Mouse (Mus musculus) left cerebral cortex, adult 11 months (tissue): ENCODE data around the gene Hacd3.

Experiments used
- DNase-seq: peaks from one replicate; pipeline ENCODE4 v3.0.0; 2022; ENCODE audit warnings: low spot score

Gene Hacd3

DNA sequence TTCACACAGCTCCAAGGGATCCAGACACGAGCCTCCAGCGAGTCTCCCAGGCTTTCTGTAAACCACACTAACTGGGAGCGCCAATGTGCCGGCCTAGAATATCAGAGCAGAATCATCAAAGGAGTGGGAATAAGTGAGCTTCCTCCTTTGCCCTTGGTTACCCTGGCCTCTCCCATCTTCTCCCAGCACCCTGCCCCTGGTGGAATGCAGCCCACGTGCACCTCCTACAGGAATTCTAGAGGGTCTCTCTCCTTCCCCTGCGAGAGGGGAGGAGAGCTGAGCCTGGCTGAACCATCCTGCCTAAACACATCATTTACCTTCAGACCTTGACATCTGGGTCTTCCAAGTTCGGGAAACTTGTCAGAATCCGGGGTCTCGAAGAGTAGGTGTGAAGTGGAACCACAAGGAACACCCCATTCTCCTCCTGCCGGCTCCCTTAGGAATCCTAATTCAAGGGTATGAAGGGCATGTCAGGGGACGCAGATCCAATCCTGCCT lies 70.3 kb downstream of the Hacd3 start, which contains the start of gene Slc24a1:
TSS of gene Slc24a1 (minus strand) at position 447 of the 497 bp plus-strand sequence.
- DNase-seq = no peak

DNA sequence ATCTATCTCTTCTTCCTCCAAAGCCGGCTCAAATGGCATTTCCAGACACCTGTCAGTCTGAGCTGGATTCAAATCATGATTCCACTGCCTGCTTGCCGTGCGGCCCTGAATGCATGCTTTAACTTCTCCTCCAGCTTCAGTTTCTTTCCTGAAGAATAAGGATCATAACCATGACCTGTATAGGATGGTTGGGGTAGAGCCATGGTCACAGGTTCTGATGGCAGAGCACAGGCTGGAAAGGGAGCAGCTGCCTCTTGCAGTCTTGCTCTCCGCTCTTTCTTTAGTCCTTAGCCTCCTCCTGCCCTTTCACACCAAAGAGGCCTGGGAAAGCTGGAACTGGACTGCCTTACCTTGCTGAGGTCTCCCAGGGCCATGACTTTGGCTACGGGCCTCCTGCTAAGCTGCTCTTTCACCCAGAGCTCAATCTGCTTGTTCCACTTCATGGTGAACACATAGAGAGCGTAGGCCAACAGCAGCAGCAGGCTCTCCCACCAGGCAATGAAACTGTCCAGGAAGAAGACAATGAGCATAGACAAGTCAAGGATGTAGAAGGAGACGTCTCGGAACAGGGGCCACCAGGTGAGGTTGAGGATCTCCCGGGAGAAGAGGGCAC lies 73.9 kb downstream of the Hacd3 start:
- no peak for DNase-seq

DNA sequence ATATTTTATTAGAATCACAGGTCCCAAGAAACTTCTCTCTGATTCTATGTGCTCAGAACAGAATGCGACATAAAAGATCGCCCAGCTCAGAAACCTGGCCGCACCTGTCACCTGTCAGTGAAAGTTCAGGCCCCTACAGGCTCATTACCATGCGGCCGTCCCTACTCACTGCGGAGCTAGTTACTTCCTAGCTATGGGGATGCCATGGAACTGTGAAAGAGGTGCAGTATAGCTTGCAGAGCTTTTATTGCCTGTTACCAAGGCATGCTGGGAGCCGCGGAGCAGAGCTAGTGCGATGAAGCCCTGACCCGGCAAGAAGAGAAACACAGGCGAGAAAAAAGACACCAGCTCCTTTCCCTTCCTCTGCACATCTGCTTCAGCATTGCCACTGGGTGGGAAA lies 77.5 kb downstream of the Hacd3 start:
- DNase-seq = no peak

DNA sequence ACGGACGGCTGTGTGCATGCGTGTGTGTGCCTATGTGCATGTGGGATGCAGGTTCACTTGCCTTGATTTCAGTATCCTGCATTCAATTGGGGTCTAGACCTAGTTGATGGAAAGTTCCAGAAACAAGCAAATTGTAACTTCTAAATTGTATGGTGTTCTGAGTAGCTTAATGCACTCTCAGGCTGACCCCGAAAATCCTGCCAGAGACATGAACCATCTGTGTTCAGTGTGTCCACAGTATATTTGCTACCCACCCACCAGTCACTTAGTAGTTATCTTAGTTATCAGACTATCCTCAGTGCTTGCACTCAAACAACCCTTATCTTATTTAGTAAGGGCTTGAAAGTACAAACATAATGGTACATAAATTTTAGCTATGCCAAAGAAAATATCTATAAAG lies 79.8 kb downstream of the Hacd3 start:
- no peak for DNase-seq

DNA sequence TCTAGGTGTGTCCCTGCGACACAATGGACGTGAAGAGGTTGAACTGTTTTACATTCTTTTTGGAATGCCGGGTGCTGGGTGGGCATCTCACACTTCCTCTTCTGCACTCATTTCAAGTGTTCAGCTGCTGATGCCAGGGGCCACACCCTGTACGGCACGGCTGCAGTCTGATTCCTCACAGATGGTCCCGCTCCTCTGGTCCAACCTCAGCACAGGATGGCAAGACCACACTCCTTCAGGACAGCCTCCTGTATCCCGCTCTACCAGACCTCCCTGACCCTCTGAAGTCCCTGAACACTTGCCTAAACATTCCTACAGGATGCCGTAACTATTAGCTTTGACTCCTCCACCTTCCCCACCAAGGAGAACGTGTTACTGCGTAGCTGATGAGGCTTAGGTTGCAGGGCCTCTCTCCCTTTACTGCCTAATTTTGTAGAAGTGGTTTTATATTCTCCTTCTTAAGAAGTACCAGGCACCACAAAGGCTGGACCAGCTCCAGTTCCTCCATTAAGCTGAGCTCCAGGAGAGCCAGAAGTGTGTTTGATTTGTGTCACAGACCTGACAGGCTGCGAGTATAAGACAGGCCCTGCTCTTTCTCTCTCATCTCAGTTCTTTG lies 80.7 kb downstream of the Hacd3 start:
- DNase-seq = no peak

DNA sequence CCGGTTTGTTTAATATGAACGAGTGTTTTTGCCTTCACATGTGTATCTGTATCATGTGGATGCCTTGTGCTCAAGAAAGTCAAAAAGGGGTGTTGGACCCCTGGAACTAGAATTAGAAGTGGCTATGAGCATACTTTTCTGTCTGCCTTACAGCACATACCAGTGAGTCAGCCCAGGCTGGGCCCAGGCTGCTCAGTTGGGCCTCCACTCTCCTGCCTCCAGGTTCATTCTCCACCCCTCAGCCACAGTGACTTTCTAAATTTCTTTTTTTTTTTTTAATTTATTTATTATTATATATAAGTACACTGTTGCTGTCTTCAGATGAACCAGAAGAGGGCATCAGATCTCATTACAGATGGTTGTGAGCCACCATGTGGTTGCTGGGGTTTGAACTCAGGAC lies 81.7 kb downstream of the Hacd3 start:
- no peak for DNase-seq

DNA sequence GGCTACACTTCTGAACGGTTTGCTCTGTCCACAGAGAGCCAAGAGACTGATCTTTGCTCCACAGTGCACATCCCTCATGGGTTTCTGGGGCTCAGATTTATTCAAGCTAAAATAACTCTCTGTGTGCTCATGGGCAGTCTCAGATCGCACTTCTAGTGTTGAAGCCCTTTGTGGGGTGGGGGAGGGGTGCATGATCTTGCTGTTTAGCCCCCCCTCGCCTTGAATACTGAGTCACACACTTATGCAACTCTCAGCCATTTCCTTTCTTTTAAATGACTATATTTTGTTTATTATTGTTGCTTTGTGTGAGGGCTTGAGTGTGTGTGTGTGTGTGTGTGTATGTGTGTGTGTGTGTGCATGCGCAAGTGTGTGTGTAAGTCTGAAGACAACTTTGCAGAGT lies 82.2 kb downstream of the Hacd3 start:
- DNase-seq = no peak

DNA sequence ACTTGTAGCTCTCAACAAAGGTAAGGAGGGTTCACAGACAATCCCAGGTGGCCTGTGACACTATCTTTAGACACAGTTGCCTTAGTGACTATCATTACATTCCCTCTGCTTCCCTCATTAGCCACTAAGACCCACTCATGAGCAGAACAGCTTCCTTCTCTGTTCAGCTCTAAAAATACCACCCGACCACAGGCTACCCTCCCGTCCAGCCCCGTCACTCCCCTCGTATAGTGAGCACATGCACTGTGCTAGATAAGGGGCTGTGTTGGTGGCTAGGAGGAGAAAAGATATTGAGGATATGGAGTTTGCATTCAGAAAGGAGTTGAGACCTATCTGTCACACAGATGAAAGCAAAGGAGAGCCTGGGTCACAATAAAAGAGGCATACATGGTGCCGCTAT lies 83.0 kb downstream of the Hacd3 start:
- no peak for DNase-seq

DNA sequence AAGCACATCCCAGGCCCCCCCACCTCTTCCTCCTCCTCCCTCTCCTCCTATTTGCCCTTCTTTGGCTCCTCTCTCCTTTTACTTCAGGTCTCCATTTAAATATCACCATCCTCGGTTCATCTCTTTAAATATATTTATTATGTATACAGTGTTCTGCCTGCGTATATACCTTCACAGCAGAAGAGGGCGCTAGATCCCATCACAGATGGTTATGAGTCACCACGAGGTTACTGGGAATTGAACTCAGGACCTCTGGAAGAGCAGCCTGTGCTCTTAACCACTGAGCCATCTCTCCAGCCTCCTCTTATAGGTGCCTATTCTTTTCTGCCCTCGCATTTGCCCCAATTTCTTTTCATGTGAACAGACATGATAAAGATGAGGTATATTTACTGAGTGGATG lies 84.0 kb downstream of the Hacd3 start:
- no peak for DNase-seq
